Mouse (Mus musculus) midbrain, postnatal 0 days (tissue): ENCODE results near the gene Cntnap2. TPM values are rescaled to one million over a fixed set of nuclear protein-coding genes. Genes with fewer than 3 reads are reported as not detected.

ENCODE experiments used
- ATAC-seq: fragments of 200-750 bp; cut with Nextera tagmentation; 2 replicates; pipeline ENCODE4 v1.8.0; 2017; ENCODE audit warnings: moderate number of reproducible peaks, mild to moderate bottlenecking, moderate TSS enrichment, moderate library complexity; ENCODE audit not compliant: low FRiP score
- DNase-seq: peaks from one replicate; pipeline ENCODE4 v3.0.0-alpha.2; 2015; ENCODE audit warnings: low spot score
- H3K27ac ChIP-seq: fragments of 300-500 bp; sonication (generic); 2 replicates; pipeline ENCODE4 v1.5.1; 2014; ENCODE audit warnings: low read depth, mild to moderate bottlenecking, low read length, mixed read lengths
- H3K27me3 ChIP-seq: fragments of 300-500 bp; sonication (generic); 2 replicates; pipeline ENCODE4 v1.6.1; 2014; ENCODE audit warnings: low read length, control low read depth, mixed read lengths; ENCODE audit not compliant: insufficient read depth
- H3K36me3 ChIP-seq: fragments of 300-500 bp; sonication (generic); 2 replicates; pipeline ENCODE4 v1.6.1; 2014; ENCODE audit warnings: low read length, control low read depth, mixed read lengths; ENCODE audit not compliant: insufficient read depth
- H3K4me1 ChIP-seq: fragments of 300-500 bp; sonication (generic); 2 replicates; pipeline ENCODE4 v1.6.1; 2014; ENCODE audit warnings: mild to moderate bottlenecking, control low read depth, antibody characterized with exemption, low read length, mixed read lengths; ENCODE audit not compliant: insufficient read depth
- H3K4me2 ChIP-seq: fragments of 300-500 bp; sonication (generic); 2 replicates; pipeline ENCODE4 v1.6.1; 2014; ENCODE audit warnings: low read depth, mild to moderate bottlenecking, low read length, mixed read lengths; ENCODE audit not compliant: poor library complexity, severe bottlenecking
- H3K4me3 ChIP-seq: fragments of 300-500 bp; sonication (generic); 2 replicates; pipeline ENCODE4 v1.5.1; 2014; ENCODE audit warnings: low read depth, mild to moderate bottlenecking, low read length, moderate library complexity
- H3K9ac ChIP-seq: fragments of 300-500 bp; sonication (generic); replicated peaks from 2 replicates; pipeline ENCODE4 v1.6.1; 2014; ENCODE audit warnings: mild to moderate bottlenecking, low read length, moderate library complexity, mixed read lengths; ENCODE audit not compliant: poor library complexity, severe bottlenecking
- H3K9me3 ChIP-seq: fragments of 300-500 bp; sonication (generic); 2 replicates; pipeline ENCODE4 v1.6.1; 2016; ENCODE audit warnings: low read length, control low read depth
- CTCF ChIP-seq: IDR thresholded peaks from 2 replicates; pipeline ENCODE4 v1.5.1; 2016; ENCODE audit warnings: antibody characterized with exemption, mild to moderate bottlenecking
- WGBS: fragments of 180-500 bp; shearing (Covaris S2); extraction: QIAGEN DNeasy Blood & Tissue Kit; methylation state at CpG from one replicate; pipeline ENCODE4 v1.1.7; 2014; 5-methylcytosine and 5-hydroxymethylcytosine counted together
- polyA plus RNA-seq: library from polyadenylated mRNA; unstranded; fragments of >200 nt; fragmentation: Nextera tagmentation; extraction: Ambion mirVana; gene quantifications from 2 replicates; pipeline ENCODE4 v1.2.1, GENCODE M21; 2015
- total RNA-seq: library from RNA; depleted of rRNA; stranded (reverse); fragments of >200 nt; gene quantifications from 2 replicates; pipeline ENCODE4 v1.2.3, GENCODE M21; 2014

The Cntnap2 gene
- total and polyA plus RNA-seq, 2 experiments from 2014 or later = 51.1 to 106 TPM

GRCm38 (mm10) chr6:47191277-47191800 is 2132.2 kb downstream of the Cntnap2 start:
- 17% methylated on average over 7 of the region's 7 CpGs for WGBS
- DNase-seq = peak; percentile 76
- H3K4me2 ChIP-seq = no peak overlapping the region
- no peak overlapping the region for H3K9ac ChIP-seq
- no peak for ATAC-seq
- peak; percentile 89 for TF ChIP-seq CTCF
- no peaks in the 10 kb centered on the region for H3K4me1 ChIP-seq
- H3K4me3 ChIP-seq = no peak overlapping the region
- no peaks in the 10 kb centered on the region for H3K36me3 ChIP-seq
- H3K27me3 ChIP-seq = no peaks in the 10 kb centered on the region
- no peaks in the 10 kb centered on the region for H3K9me3 ChIP-seq
- H3K27ac ChIP-seq = no peak overlapping the region

- no peak for DNase-seq
- H3K4me2 ChIP-seq = no peak overlapping the region
- no peak overlapping the region for H3K9ac ChIP-seq
- WGBS = 83% methylated on average over 10 of the region's 10 CpGs
- H3K9me3 ChIP-seq = no peaks in the 10 kb centered on the region
- H3K4me1 ChIP-seq = no peaks in the 10 kb centered on the region
- TF ChIP-seq CTCF = no peak
- no peak for ATAC-seq
- no peaks in the 10 kb centered on the region for H3K27me3 ChIP-seq
- H3K4me3 ChIP-seq = no peak overlapping the region
- H3K36me3 ChIP-seq = no peaks in the 10 kb centered on the region
- H3K27ac ChIP-seq = no peak overlapping the region
Measured at GRCm38 (mm10) chr6:47191940-47192339, 2132.8 kb downstream of the Cntnap2 start.

- Histone ChIP-seq H3K4me1 (no peaks in the 10 kb centered on the region), H3K36me3 (no peaks in the 10 kb centered on the region), H3K27ac (no peak overlapping the region), H3K4me3 (no peak overlapping the region), H3K4me2 (no peak overlapping the region), H3K9me3 (no peaks in the 10 kb centered on the region), H3K9ac (no peak overlapping the region), H3K27me3 (no peaks in the 10 kb centered on the region)
- no peak for TF ChIP-seq CTCF
- ATAC-seq (peak; percentile 5; the same call in 1 of the 2 replicates), DNase-seq (no peak)
- 53% methylated on average over 9 of the region's 9 CpGs for WGBS
Measured at GRCm38 (mm10) chr6:47192478-47192877, 2133.3 kb downstream of the Cntnap2 start.

- Histone ChIP-seq H3K27ac (no peak overlapping the region), H3K9me3 (no peaks in the 10 kb centered on the region), H3K36me3 (no peaks in the 10 kb centered on the region), H3K4me1 (no peaks in the 10 kb centered on the region), H3K9ac (no peak overlapping the region), H3K4me2 (no peak overlapping the region), H3K4me3 (no peak overlapping the region), H3K27me3 (no peaks in the 10 kb centered on the region)
- DNase-seq = no peak
- no peak for ATAC-seq
- no peak for TF ChIP-seq CTCF
Measured at GRCm38 (mm10) chr6:47197570-47197969, 2138.4 kb downstream of the Cntnap2 start.

GRCm38 (mm10) chr6:47200671-47201070 is 2141.5 kb downstream of the Cntnap2 start:
- Histone ChIP-seq H3K9ac (no peak overlapping the region), H3K4me2 (no peak overlapping the region), H3K4me1 (no peaks in the 10 kb centered on the region), H3K27me3 (no peaks in the 10 kb centered on the region), H3K27ac (no peak overlapping the region), H3K9me3 (no peaks in the 10 kb centered on the region), H3K4me3 (no peak overlapping the region), H3K36me3 (no peaks in the 10 kb centered on the region)
- no peak for DNase-seq
- no peak for TF ChIP-seq CTCF
- ATAC-seq = no peak

GRCm38 (mm10) chr6:47208031-47208430 is 2148.9 kb downstream of the Cntnap2 start:
- WGBS = 78% methylated on average over 1 of the region's 1 CpGs

More at GRCm38 (mm10) chr6:47208031-47208430, 2148.9 kb downstream of the Cntnap2 start:
- DNase-seq (no peak), ATAC-seq (no peak)
- H3K9ac ChIP-seq = no peak overlapping the region
- H3K9me3 ChIP-seq = no peaks in the 10 kb centered on the region
- TF ChIP-seq CTCF = no peak
- H3K4me3 ChIP-seq = no peak overlapping the region
- no peaks in the 10 kb centered on the region for H3K36me3 ChIP-seq
- H3K4me1 ChIP-seq = no peaks in the 10 kb centered on the region
- H3K27ac ChIP-seq = no peak overlapping the region
- no peak overlapping the region for H3K4me2 ChIP-seq
- no peaks in the 10 kb centered on the region for H3K27me3 ChIP-seq
